Mouse (Mus musculus): Measurements from ENCODE around the gene Naa16.
A peak's percentile ranks its signal among the peaks of the same experiment; 100 is the strongest.

Gene Naa16

DNA sequence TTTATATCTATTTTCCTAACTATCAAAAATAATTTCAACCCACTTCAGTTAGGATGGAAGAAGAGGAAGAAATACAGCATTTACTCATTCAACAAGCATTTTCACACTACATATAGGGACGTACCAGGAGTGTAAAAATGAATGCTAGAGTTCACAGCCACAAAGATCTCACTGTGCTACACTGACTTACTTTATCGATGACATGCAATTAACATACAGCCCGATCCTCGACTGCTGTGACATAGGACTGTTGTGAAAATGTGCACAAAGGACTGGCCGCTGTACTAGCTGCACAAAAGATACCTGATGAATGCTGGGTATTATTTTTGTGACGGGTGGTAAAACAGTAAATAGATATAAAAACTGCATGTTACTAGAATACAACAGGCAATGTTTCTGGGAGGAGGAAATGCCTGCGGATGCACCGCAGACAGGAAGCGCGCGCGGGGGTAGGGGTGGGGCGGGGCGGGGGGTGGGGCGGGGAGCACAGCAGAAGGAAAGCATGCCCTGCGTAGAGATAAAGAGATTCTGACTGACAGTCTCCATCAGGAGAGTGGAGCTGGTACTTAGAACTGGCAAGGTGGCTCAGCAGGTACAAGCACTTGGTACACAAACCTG lies 59.5 kb downstream of the Naa16 start:
- DNase-seq (ENCODE audit: low read depth, low spot score), result no peak

DNA sequence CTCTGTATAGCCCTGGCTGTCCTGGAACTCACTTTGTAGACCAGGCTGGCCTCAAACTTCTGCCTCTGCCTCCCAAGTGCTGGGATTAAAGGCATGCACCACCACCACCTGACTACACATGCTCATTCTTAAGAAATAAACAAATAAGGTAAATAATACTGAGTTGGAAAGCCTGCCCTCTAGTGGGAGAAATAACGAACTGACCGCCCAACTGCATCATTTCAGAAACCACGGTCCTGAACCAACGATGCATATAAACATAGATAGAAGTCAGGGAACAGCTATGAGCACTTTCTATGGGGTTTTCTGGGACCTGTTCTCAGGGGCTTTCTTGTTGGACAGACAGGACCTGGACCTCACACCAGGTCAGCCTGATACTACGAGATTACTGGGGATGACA lies 63.5 kb downstream of the Naa16 start:
- DNase-seq (ENCODE audit: low read depth, low spot score), result no peak

DNA sequence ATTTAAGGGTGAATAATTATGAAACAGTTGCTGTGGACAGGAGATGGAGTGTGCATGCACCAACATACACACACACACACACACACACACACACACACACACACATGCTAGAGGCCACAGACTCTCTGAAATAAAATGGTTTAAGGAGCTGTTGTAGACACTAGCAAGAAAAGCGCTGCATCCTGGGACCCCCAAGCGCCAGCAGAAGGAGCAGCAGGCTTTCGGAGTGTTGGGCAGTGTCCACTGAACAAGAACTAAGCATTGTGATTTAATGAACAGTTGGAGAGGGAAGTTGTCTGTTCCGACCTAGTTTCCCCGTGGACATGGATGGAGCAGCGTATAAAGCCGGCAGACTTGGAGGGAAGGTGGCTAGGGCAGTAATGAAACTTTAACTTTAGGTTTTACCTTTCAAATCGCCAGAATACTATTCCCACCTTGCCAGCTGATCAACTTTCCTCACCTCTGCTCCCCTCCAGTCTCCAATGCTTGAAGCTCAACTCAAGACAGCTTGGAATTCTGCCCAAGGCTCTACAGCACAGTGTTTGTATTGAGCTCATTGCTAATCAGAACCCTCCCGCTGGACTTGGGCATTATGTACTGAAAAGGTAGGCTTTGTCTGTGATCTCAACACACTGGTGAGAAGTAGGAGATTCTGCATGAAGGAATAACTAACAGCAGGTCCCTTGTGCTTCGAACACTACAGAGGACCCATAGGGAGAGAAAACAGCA lies 66.3 kb downstream of the Naa16 start:
- no peak for DNase-seq (ENCODE audit: low read depth, low spot score)

DNA sequence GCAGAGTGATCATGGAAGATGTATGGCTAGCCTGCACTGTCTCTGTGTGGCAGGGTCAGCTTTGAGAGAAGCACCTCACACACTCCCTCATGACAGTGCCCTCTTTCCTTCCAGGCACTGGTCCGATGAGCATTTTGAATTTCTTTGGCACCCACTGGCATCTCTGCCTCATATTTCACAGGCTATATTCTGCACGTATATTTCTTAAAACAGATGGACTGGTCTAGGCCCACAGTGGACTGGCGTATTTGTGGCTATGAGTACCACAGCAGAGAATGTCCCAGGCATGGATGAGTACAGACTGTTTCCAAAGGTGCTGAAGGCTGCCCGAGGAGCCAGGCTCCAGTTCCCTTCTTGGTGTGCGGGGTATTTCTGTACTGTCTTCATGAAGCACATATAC lies 68.7 kb downstream of the Naa16 start:
- DNase-seq (ENCODE audit: low read depth, low spot score), result peak; percentile 62

DNA sequence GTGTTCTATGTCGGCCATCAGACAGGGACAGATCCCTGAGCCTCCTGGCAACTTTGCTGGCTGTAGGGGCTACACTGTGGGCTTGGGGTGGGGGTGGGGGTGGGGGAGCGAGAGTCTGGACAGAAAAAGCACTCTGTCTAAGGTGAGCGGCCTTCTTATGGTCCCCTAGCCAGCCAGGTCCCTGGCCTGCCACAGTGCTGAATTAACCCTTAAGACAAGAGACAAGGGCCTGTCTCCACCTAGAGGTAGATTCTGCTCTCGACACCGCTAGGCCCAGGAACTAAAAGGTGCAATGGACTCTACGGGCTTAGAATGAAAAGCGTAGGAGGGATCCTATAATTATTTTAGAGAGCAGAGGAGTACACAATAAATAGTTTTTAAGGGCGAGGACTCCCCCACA lies 69.4 kb downstream of the Naa16 start:
- no peak for DNase-seq (ENCODE audit: low read depth, low spot score)

DNA sequence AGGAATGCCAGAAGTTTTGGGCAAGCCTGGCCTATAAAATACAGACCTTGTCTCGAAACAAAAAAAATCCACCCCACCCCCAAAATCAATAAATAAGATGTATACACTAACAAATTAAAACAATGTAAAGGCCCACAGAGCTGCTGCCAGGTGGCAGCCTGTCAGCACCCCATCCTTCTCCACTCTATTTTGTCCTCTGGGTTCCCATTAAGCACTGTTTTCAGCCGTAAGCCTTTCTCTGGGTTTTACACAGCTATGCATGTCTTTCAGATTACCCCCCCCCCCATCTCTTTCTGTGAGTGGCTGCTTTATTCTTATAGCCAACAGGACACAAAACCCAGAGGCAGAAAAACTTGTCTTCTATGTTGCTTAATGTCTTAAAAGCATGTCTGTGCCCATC lies 73.0 kb downstream of the Naa16 start:
- DNase-seq (ENCODE audit: low read depth, low spot score), result no peak

DNA sequence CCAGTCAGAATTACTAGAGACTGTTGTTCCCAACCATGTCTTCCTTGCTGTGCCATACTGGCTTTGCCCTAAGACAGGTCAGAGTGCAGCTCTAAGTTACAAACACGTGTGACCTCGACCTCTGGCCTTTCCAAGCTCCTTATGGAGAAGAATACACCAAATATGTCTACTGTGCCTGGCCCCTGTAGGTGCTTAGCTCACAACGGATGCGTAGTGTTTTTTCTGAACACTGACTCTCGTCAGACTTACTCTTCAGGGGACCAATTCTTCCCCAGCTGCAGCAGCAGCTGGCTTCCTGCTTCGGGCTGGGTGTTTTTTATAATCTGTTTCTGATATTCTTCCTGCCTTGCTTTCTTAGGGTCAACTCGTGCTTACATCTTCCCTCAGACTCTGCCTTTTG lies 74.7 kb downstream of the Naa16 start:
- no peak for DNase-seq (ENCODE audit: low read depth, low spot score)

DNA sequence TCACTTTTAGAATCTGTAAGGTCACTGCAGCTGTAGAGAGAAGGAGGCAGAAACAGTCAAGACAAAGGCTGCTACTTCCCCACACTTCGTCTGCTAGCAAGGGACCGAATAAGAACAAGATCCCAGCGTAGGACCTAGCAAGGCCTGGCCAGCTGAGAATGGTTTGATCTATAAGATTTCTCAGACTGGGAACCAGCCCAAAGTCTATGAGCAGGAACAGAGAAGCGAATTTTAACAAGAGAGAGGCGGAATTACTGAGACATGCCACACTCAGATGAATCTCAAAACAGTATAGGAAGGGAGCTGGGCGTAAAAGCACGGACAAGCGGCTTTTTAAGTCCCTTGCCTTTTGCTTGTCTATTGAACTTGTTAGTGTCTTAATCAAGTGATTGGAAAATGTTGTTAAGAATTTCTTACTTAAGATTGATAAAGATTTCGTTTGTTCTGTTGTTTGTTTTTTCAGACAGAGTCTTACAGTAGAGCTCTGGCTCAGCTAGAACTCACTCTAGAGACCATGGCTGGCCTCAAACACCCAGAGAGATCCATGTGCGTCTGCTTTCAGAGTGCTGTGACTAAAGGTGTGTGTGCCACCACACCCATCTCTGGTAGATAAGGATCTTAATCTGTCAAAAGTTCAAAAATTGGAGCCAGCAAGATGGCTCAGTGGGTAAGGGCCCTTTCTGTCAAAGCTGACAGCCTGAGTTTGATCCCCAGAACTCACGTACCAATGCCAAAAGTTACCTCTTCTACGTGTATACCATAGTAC lies 76.2 kb downstream of the Naa16 start:
- DNase-seq (ENCODE audit: low read depth, low spot score), result no peak

DNA sequence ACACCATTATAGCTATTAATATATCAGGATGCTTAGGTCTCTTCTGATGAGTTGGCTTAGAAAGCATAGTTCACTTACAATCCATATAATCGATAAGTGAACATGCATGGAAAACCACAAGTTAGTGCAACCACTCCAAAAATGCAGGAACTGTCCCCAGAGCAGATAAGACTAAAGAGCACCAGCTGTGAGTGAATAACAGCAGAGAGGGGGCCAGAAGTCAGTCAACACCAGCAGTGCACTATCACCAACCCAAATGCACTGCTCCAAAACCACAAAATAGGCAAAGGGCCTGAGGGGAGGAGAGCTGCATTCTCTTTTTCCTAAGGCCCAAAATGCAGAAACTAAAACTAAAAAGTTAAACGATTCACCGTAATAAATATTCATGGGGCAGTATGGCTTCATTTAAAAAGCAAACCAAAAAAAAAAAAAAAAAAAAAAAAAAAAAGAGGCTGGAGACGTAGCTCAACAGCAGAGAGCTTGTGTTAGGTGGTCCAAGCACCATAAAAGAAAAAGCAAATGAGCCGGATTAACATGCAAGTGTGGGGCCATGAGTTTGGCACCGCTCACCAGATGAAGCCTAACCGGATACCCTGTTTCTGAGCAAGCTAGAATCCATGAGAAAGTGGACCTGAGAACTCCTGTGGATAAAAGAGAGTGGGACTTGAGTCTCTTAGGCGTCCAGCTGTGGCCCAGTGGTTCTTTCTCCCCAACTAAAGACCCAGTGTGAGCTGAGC lies 77.0 kb downstream of the Naa16 start:
- DNase-seq (ENCODE audit: low read depth, low spot score), result no peak

DNA sequence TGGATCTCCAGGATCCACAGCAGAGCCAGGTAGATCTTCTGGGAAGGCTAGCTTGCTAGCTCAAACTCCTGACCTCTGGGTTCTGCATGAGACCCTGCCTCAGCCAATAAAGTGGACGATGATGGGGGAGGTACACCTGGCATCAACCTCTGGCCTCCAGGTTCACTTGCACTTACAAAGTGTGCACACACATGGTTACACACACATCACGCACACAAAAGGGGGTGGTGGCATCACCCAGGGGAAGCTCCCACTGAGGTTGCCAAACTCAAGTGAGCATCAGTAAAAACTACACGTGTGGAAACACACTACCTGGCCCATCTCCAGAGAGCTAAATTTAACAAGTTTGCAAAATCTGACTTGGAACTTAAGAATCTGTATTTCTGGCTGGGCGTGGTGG lies 77.9 kb downstream of the Naa16 start:
- DNase-seq (ENCODE audit: low read depth, low spot score), result no peak

DNA sequence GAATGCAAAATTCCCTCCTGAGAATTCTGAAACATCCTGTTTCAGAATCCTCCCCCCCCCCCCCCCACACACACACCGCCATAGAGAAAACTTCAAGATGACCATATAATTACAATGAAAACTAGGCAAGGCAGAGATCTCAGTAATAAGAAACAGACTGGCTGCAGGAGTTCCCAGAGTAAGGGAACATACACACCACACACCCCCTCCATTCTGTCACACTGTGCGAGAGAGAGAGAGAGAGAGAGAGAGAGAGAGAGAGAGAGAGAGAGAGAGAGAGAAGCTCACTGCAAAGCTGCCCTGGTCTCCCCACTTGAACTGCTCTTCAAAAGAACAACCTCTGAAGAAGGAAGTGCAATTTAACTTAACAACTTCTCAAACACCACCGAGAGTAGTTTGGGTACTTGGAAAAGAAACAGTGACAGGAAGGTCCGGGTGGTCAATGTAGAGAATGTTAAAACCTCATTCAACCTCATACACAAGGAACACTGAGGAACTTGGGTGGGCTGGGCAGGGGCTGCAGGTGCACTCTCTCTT lies 78.6 kb downstream of the Naa16 start:
- no peak for DNase-seq (ENCODE audit: low read depth, low spot score)

DNA sequence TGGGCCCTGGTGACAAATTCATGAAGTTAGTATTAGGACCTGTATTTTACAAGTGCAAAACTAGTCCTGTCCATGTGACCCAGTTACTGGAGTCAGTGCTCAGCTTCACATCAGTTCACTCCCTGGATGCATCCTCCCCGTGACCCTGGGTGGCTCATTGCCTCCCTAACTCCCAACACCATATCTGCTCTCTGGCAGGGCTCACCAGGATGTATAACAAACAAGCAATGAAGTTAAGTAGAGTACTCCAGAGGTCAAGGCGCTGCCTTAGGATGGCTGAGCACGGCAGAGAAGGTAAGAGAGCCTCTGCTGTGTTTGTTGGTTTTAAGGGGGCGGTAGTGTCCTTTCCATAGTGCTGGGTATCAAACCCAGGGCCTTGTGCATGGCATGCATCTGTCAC lies 81.5 kb downstream of the Naa16 start:
- no peak for DNase-seq (ENCODE audit: low read depth, low spot score)

DNA sequence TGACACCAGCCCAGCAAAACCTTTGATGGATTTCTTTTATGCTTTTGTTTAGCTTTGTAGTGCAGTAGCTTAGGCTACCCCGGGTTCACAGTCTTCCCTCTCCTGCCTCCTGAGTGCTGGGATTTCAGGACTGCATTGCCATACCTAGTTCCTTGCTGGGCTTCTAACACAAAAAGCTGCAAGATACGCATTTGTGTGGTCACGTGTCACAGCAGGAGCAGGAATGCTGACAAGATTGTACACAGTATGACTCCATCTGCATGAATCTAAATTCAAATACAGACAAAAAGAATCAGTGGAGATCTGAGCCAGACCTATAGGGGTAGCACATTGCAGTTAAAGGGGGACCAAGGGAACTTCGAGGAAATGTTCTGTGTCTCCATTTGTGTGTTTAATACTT lies 82.2 kb downstream of the Naa16 start:
- no peak for DNase-seq (ENCODE audit: low read depth, low spot score)

DNA sequence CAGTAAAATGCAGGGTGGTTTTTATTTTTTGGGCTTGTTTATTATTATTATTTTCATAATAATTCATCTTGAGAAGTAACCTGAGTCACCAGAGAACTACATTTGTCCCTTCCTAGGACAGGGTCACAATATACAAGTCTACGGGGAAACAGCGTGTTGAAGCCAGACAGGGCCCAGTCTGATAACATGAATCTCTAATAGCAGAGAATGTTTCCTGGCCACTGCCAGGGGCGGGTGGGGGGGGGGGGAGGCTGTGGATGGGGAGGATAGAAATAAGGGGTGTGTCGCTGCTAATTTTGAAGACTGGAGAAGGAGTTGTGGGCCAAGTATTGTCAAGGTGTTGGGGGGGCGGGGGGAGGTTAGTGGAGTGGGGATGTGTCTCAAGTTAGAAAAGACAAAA lies 82.7 kb downstream of the Naa16 start:
- DNase-seq (ENCODE audit: low read depth, low spot score), result no peak

DNA sequence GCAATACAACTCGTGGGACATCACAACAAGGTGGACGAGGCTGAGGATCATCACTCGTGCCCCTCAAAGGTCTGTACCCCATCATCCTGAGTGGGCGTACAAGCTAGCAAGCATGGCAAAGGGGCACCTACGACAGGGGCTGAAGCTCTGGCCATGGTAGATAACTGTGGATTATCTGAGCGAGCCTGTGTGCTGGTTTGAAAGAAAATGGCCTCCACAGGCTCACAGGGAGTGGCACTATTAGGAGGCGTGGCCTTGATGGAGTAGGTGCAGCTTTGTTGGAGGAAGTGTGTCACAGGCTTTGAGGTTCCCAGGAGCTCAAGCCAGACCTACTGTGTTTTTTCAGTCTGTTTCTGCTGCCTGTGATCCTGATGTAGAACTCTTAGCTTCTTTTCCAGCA lies 83.4 kb downstream of the Naa16 start:
- DNase-seq (ENCODE audit: low read depth, low spot score), result no peak

DNA sequence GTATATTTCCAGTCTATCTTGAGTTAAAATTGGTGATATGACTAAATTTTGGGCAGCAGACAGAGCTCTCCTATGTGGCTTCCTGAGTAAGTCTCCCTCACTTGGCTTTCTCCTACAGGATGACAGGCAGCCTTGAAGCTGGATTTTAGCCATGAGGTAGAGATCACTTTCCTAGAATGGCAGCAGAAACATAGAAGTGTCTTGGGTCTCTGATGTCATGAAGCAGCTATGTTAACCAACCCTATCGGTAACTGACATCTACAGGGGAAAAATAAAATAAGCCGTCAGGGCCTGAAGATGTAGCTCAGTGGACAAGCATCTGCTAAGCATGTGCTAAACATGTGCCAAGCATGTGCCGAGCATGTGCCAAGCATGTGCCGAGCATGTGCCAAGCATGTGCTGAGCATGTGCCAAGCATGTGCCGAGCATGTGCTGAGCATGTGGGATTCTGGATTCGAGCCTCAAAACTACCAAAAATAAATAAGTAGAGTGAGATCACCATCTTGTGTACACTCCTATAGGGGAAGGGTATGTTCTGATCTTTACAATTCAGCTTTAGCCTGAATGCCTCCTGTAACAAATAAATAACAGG lies 85.6 kb downstream of the Naa16 start:
- DNase-seq (ENCODE audit: low read depth, low spot score), result peak; percentile 68

DNA sequence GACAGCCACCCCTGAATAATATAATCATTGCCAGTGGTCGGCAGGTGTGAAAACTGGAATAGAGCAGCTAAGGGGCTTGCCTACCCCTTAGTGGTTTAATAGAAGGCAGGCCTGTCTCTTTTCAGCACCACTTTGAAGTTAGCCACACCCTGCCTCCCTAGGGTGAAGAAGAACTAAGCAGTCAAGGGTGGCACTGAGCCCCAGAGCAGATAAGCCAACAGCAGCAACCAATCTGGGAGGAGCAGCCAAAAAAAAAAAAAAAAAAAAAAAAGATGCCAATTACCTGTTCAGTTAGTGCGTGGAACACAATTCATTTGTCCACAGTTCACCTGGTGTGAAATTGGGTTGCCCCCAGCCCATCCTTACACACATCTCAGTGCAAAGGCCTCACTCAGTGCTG lies 87.4 kb downstream of the Naa16 start:
- no peak for DNase-seq (ENCODE audit: low read depth, low spot score)

DNA sequence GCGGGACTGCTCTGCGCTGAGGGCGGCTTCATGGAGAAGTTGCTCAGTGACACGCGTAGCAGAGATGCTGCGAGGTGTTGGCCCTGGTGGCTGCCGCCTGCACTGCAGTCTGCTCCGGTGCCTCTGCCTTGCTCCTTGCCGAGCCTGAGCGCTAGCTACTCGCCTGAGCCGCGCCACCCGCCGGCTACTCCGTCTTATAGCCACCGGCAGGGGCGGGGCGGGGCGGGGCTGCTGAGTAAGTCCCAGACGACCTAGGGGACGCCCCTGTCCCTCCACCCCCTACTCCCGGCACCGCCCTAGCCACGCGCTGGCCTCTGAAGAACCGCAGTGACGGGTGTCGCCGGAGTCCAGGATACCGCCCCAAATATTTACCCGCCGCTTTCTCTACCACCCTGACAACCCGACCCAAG lies 89.1 kb downstream of the Naa16 start, which contains the start of gene Rgcc:
Gene Rgcc (minus strand): TSS at position 180 of the 410 bp plus-strand sequence.
- peak; percentile 91 for DNase-seq (ENCODE audit: low read depth, low spot score)

DNA sequence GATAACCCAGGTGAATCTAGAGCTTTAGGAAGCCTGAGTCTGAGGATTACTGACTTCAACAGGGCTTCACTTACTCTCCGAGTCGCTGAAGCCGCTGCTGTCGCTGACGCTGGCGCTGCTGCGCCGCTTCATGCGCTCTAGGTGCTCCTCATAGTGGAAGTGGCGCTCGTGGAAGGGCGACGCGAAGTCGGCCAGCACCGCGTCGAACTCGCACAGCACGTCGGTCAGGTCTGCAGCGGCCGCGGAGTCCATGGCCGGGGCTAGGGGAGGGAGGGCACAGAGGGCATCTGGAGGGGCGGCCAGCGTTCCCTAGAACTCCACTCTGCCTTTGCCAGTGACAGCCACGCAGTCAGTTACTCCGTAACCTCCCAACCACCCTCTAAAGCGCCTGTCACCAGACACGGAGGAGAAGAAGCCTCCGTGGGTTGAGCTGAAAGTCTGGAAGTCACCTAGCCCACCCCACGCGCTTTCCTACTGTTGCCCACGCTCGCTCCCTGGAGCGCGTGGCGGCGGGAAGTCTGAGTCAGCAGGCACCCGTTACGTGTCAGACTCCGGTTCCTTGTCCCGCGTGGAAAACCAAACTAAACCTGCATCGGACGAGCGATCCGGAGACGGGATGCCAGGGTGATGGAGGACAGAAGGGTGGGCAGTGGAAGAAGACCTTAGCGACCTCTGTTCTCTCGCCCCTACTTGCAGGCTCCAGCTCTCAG lies 89.8 kb downstream of the Naa16 start:
- no peak for DNase-seq (ENCODE audit: low read depth, low spot score)

DNA sequence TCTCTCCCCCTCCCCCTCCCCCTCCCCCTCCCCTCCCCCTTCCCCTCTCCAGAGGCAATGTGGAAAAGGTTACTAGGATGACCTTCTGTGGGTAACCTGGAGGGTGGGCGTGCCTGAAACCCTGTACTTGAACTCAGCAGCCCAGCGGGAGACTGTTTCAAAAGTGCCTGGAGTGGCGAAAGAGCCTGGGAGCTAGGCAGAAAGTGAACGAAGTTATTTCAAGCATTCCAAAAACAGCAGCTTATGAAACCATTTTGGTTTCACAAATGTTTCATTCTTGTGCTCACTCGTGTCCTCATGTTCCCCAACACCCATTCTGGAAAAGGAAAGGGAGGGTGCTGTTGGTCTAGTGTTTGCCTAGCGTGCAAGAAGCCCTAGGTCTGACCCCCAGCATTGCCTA lies 90.8 kb downstream of the Naa16 start:
- no peak for DNase-seq (ENCODE audit: low read depth, low spot score)

DNA sequence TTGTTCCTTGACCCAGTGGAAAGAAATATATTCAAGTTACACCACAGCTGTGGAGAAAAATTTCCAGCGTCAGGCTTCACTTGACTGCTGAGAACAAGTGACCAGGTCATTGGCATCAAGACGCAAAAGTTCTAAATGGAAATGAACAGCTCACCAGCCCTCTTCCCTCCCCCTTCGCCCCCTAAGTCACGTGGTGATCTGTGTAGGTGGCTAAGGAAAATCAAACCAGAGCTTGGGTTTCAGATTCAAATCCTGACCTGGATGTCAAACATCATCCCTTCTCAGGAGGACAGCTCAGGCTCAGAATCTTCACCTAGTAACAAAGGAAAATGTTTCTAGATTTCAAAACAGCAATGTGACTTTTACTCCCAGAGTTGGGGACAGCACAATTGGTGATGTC lies 91.3 kb downstream of the Naa16 start:
- no peak for DNase-seq (ENCODE audit: low read depth, low spot score)
